Mouse (Mus musculus) lung, postnatal 36 days (tissue): Measurements from ENCODE around the gene Osgin1.

Source experiments
- DNase-seq: peaks from one replicate; pipeline ENCODE4 v3.0.0; 2022; ENCODE audit warnings: mixed read lengths

Gene Osgin1

DNA sequence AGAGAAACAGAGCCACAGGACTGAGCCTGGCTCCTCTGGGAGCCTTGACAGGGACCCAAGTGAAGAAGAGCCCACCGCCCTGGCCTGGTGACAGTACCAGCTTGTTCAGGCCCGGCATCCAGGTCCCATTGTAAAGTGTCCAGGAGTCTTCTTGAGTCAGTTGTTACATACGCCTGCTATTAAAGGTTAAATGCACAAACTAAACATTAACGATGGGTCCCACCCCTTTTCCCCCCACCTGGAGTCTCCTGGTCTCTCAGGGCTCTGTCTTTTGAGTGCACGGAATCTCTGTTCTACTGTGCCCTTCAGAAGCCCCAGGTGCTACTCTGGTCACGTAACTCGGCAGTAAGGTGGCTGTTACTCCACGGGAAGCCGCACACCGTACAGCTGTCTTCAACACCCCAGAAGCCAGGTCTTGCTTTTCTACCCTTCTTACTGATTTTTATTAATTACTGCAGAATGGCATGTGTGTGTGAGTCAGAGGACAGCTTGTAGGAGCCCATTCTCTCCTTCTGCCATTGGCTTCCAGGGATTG is 9.7 kb upstream of the Osgin1 start:
- DNase-seq, result no peak

GRCm38 (mm10) chr8:119424740-119425139 is 9.2 kb upstream of the Osgin1 start:
- peak; percentile 54 for DNase-seq

DNA sequence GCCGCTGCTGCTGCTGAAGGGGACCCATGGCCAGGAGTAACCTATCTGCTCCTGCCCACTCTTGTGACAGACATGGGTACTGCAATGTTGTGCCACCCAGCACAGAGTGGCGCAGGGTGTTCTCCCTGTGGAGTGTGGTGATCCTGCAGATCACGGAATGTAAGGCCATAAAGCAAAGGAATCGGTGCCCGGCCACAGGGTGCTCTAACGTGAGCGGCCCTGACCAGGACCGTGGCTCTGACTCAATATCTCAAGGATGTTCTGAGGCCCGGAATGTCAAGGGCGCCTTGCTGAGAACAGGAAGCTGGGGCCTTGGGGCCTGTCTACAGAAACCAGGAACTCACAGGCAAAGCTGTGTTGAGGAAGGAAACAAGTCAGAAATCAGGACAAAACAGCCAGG is 8.4 kb upstream of the Osgin1 start:
- peak; percentile 83 for DNase-seq

DNA sequence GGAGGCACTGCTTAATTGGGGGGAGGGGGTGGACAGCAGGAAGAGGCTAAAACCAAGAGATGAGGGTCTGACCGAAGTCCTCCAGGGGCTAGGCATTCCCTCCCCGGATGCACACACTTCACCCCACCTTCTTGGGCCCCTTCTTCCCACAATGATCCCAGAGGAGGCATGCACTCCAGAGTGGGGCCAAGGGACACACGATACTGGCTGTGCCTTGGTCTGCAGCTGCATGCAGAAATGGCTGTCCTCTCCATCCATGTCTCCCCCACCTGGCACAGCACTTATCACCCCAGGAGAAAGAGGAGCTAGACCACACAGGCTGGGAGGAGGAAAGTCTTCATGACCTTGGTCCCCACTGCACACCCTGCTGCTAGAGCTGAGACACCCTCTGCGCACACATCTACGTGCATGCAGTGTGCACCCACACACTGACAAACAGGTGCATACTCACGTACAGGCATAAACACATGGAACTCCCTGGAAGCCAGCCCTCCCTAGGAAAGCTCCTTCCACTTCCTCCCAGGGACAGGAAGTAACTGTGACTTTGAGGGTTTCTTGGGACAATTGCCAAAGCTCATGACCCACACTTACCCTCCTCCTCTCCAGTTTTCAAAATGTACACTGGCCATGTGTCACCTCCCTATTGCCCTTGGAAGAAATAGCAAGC is 7.7 kb upstream of the Osgin1 start:
- DNase-seq, result peak; percentile 82

GRCm38 (mm10) chr8:119427634-119428349 is 6.1 kb upstream of the Osgin1 start:
- DNase-seq, result no peak

- peak; percentile 59 for DNase-seq
These were observed 5.6 kb upstream of the Osgin1 start for GRCm38 (mm10) chr8:119428350-119428740.

DNA sequence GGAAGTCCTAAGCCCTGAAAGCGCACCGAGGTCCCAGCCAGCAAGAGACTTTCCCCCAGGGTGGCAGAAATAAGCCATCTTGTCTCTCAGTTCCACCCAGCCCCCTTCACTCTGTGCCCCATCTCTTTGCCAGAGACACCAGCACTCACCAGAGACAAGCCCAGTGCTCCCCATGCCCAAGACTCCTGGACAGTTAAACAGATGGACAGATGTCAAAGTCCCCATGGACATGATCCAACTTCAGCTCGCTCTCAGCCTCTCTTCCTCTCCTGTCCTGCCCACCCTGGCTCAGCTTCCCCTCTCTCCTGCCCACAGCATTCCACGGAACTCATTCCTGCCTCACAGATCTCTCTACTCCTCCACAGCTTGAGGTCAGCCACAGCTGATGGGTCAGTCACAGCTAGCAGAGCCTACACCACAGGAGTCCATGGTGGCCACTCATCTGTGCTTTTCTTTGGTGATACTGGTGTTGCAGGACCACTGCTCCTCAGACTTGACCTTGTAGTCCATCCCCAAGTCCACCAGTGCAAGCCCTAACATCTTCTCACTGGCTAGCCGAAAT is 5.1 kb upstream of the Osgin1 start:
- DNase-seq, result no peak

DNA sequence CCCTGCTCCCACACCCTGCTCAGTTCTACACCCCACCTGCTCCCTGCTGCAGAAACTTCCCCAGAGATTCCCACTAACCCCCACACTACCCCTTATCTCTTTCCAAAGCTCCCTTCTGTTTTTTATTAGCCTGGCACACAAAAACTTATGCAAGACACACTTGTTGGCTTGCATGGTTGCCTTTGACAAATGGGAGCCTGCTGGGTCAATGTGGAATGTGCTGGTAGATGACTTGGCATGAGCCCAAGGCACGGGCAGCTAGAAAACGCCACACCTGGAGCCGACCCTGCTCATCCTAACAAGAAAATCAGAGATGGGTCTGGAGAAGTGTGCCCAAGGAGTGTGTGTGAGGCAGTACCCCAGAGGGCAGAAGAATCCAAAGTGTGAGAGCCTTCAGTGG is 4.4 kb upstream of the Osgin1 start:
- DNase-seq, result peak; percentile 50

GRCm38 (mm10) chr8:119430250-119430649 is 3.7 kb upstream of the Osgin1 start:
- DNase-seq, result no peak

GRCm38 (mm10) chr8:119430690-119431089 is 3.2 kb upstream of the Osgin1 start:
- DNase-seq, result no peak

GRCm38 (mm10) chr8:119432372-119432771 is 1.6 kb upstream of the Osgin1 start:
- DNase-seq, result no peak

GRCm38 (mm10) chr8:119434569-119434968 is 645 bp downstream of the Osgin1 start:
- no peak for DNase-seq

- DNase-seq, result no peak
These were observed 1.6 kb downstream of the Osgin1 start for GRCm38 (mm10) chr8:119435527-119435926.

GRCm38 (mm10) chr8:119436331-119436730 is 2.4 kb downstream of the Osgin1 start:
- no peak for DNase-seq

DNA sequence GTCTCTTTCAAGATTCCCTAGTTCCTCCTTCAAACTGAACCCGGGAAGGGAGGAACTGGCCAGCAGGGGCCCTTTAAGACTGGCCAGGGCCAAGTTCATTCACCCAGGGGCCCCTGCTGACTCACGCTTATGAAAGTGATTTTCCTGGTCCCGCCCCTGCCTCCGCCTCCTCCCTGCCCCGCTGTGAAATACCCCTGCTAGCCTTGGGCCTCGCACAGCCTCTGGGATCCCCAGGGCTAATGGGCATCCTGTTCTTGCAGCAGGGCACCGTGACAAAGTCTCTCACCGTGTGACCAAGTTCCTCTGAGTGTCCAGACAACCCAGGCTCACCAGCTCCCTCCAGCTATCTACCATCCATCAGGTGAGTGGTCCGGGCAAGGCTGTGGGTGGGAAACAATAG is 3.0 kb downstream of the Osgin1 start:
- DNase-seq, result peak; percentile 94

DNA sequence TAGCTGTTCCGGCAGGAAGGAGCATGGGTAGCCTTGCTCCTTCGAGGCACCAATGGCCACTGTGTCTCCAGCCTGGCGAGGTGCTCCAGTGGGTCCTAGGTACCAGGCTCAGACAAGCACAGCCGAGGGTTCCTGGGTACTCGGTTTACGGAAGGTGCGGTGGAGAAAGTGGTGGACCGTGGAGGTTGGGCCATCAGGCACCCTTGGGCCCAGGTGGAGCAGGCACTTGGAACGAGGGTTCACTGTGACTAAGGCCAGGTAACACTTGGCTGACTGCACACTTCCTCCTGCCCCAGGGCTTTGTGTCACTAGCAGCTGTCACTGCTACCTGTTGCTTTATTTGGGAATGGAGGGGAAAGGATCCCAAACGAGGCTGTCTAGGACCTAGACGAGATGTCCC is 3.6 kb downstream of the Osgin1 start:
- peak; percentile 61 for DNase-seq

DNA sequence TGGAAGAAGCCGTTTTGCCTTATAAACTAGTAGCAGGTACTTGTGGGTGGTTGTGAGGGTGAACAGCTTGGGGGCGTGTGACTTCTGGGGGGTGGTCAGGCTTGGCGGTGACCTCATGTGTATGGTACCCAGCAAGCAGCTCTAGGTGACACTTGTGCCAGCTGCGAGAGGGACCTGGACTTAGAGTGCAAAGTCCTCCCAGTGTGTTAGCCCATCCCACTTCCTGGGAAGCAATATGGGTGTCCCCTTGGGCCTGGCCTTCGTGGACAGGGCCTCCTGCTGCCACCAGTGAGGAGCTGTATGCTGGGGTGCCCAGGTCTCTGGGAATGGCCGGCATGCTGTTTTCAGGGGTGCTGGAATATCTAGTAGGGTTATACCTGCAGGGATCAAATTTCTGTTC is 5.0 kb downstream of the Osgin1 start:
- no peak for DNase-seq

DNA sequence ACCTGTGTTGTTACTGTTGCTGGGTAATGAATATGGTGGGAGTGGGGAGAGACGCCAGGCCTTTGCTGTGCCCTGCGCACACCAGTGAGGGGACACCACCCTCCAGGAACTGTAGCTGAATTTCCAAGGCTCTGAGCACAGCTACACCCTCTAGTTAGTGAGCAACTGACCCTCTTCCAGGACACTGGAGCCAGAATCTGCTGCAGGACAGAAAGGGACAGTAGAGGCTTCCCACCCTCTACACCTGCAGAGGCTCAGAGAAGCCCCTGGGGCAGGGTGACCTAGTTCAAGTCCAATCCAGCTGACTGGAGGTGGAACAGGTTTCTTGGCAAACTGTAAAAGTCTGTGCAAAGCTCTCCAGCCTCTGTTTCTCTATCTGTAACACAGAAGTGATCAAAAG is 5.5 kb downstream of the Osgin1 start:
- DNase-seq, result no peak

- DNase-seq, result no peak
These were observed 5.9 kb downstream of the Osgin1 start for GRCm38 (mm10) chr8:119439893-119440249.

DNA sequence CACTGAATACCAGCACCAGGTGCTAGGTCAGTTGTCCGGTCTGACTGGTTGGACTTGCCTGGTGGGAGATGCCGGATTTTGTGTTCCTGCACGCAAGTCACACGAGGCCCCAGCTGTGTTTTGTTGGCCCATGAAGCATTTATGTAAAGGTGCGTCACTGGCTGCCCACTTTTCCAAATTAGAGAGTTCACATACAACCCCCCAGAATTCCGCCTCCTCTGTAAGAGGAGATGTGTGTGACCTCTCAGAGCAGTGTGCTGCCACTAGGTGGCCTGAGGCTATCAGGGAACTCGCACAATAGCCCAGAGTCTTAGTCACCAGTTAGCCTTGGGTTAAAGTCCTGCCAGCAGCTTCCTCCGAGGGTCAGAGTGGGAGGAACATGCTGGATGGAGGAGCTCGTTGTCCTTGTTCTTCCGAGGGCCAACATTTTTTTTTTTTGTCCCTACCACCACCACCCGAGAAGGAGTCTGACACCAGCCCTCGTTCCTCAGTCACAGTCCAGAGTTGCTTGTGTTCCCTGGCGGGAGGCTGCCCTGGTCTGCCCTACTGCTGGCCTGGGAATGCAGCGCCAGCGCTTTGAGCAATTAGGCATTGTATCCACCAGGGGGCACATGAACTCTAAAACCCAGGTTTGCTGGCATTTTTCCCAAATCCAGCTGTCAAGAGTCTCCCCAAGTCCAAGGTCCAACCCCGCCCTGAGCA is 6.5 kb downstream of the Osgin1 start:
- DNase-seq, result peak; percentile 88

DNA sequence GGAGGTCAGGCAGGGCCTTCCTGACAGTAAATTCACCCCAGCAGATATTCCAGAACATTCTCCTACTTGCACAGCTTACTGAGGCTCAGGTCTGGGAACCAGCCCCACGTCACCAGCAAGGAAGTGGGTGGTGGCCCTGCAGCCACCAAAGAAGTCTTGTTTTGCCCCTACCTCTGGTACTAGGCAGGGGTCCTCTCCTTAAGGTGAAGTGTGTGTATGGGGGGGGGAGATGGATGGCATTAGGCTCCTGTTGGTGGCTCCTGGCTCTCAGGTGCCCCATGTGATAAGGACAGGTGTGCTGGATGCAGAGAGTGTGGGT is 7.0 kb downstream of the Osgin1 start:
- no peak for DNase-seq

DNA sequence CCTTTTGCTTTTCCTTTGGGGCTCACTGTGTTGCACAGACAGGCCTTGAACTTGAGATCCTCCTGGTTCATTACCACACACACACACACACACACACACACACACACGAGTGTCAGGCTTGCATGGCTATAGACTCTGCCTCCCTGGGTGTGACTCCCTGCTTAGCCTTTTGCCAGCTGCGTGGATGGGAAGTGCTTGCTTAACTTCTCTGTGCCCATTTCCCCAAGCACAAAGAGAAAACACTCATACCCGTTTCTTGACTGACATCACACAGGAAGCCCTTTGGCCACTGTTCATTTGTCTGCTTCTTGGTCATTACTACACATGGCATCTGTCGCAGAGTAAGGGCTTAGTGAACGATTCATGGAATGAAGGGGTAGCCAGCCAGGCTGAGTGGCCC is 8.1 kb downstream of the Osgin1 start:
- no peak for DNase-seq

GRCm38 (mm10) chr8:119442970-119443369 is 9.0 kb downstream of the Osgin1 start:
- no peak for DNase-seq
